Mouse (Mus musculus) Patski (cell line): ENCODE data around the gene Fam213a. TPM values are rescaled to one million over a fixed set of nuclear protein-coding genes. Genes with fewer than 3 reads are reported as not detected.

Experiments used
- ATAC-seq: fragments of 100-300 bp; one replicate; pipeline ENCODE4 v1.8.0; 2021
- CTCF ChIA-PET: fragments of 350-600 bp; sonication (Branson Sonifier 250); formaldehyde crosslinking; loops from one replicate; lab custom pipeline; 2022; ENCODE audit warnings: inconsistent platforms; lab: Charles Lee
- POLR2A ChIA-PET: fragments of 350-600 bp; sonication (Branson Sonifier 250); formaldehyde crosslinking; loops from one replicate; lab custom pipeline; 2022; ENCODE audit warnings: antibody characterized with exemption, inconsistent platforms; lab: Charles Lee
- DNase-seq: peaks from one replicate; pipeline ENCODE4 v3.0.0-alpha.2; 2011; ENCODE audit warnings: low read depth, low spot score
- H3K27me3 ChIP-seq: fragments of 371-371 bp; one replicate; pipeline ENCODE4 v1.5.1; 2021
- CTCF ChIP-seq: fragments of 100-300 bp; IDR thresholded peaks from one replicate; pipeline ENCODE4 v1.5.1; 2021
- in situ Hi-C: fragments of 300-500 bp; cut with MboI; formaldehyde crosslinking; loops from 3 replicates; pipeline ENCODE4 v1.11.1; 2018; ENCODE audit warnings: low pct_unique_long_range_greater_than_20kb, mixed read lengths
- polyA plus RNA-seq: library from polyadenylated mRNA; unstranded; gene quantifications from one replicate; pipeline ENCODE4 v1.2.3, GENCODE M21; 2021

Gene Fam213a
- polyA plus RNA-seq, 1 experiment from 2014 or later = 13.2 TPM

- ChIA-PET CTCF (interaction anchor here (0.9 to 1.5 kb wide), 5 partner anchors 9 to 109 kb away, joined by 3 read pairs; no protein-coding TSS in a partner anchor), POLR2A (no interaction called here)
- in situ Hi-C loops = loop anchor here (25.0 kb wide), 1 partner anchor 1488 kb away; no protein-coding TSS in a partner anchor
- DNase-seq (no peak), ATAC-seq (no peak)
- no peak for TF ChIP-seq CTCF
- no peaks in the 10 kb centered on the region for H3K27me3 ChIP-seq
Measured at GRCm38 (mm10) chr14:41025594-41026284, 12.2 kb upstream of the Fam213a start.

GRCm38 (mm10) chr14:41025087-41025486 is 11.5 kb upstream of the Fam213a start:
- H3K27me3 ChIP-seq = no peaks in the 10 kb centered on the region
- no peak for TF ChIP-seq CTCF
- ChIA-PET CTCF (interaction anchor here (0.9 to 1.5 kb wide), 3 partner anchors 8 to 26 kb away, joined by 3 read pairs; no protein-coding TSS in a partner anchor), POLR2A (no interaction called here)
- no peak for DNase-seq
- in situ Hi-C loops = loop anchor here (25.0 kb wide), 1 partner anchor 1488 kb away; no protein-coding TSS in a partner anchor
- no peak for ATAC-seq

- POLR2A ChIA-PET = no interaction called here
- no peak for ATAC-seq
Measured at GRCm38 (mm10) chr14:41021246-41021645, 7.7 kb upstream of the Fam213a start.

GRCm38 (mm10) chr14:41017460-41017859 is 3.9 kb upstream of the Fam213a start:
- no peak for TF ChIP-seq CTCF
- DNase-seq (no peak), ATAC-seq (peak; percentile 96)
- ChIA-PET POLR2A (interaction anchor here (0.6 kb wide), 1 partner anchor 102 kb away, joined by 3 read pairs; no protein-coding TSS in a partner anchor), CTCF (interaction anchor here (1.2 to 1.7 kb wide), 3 partner anchors 8 to 31 kb away, joined by 3 to 5 read pairs (median 4); no protein-coding TSS in a partner anchor)
- in situ Hi-C loops = no loop called here
- no peaks in the 10 kb centered on the region for H3K27me3 ChIP-seq

More at GRCm38 (mm10) chr14:41021246-41021645, 7.7 kb upstream of the Fam213a start:
- CTCF ChIA-PET = interaction anchor here (1.9 kb wide), 1 partner anchor 10 kb away, joined by 5 read pairs; no protein-coding TSS in a partner anchor
- TF ChIP-seq CTCF = no peak
- H3K27me3 ChIP-seq = no peaks in the 10 kb centered on the region
- in situ Hi-C loops = no loop called here
- no peak for DNase-seq

GRCm38 (mm10) chr14:41014701-41015240 is 1.2 kb upstream of the Fam213a start:
- in situ Hi-C loops = no loop called here
- no peak for DNase-seq
- no peaks in the 10 kb centered on the region for H3K27me3 ChIP-seq
- ATAC-seq = no peak
- CTCF ChIA-PET = interaction anchor here (1.0 kb wide), 1 partner anchor 21 kb away, joined by 3 read pairs; no protein-coding TSS in a partner anchor
- TF ChIP-seq CTCF = no peak
- POLR2A ChIA-PET = no interaction called here

- ChIA-PET POLR2A (no interaction called here), CTCF (interaction anchor here (1.3 kb wide), 2 partner anchors 17 to 96 kb away, joined by 3 read pairs; no protein-coding TSS in a partner anchor)
- in situ Hi-C loops = no loop called here
- no peak for DNase-seq
- no peak for TF ChIP-seq CTCF
- ATAC-seq = no peak
- H3K27me3 ChIP-seq = no peaks in the 10 kb centered on the region
Measured at GRCm38 (mm10) chr14:41013143-41013542, 445 bp downstream of the Fam213a start.

GRCm38 (mm10) chr14:41011916-41012315 is 1.7 kb downstream of the Fam213a start:
- DNase-seq (no peak), ATAC-seq (no peak)
- in situ Hi-C loops = no loop called here
- ChIA-PET CTCF (interaction anchor here (1.0 to 1.3 kb wide), 3 partner anchors 19 to 94 kb away, joined by 3 read pairs; no protein-coding TSS in a partner anchor), POLR2A (interaction anchor here (0.7 kb wide), 1 partner anchor 18 kb away, joined by 3 read pairs; no protein-coding TSS in a partner anchor)
- H3K27me3 ChIP-seq = no peaks in the 10 kb centered on the region
- no peak for TF ChIP-seq CTCF

- CTCF ChIA-PET = interaction anchor here (0.9 to 2.6 kb wide), 5 partner anchors 9 to 93 kb away, joined by 3 to 8 read pairs (median 4); no protein-coding TSS in a partner anchor
Measured at GRCm38 (mm10) chr14:41008138-41008537, 5.5 kb downstream of the Fam213a start.

GRCm38 (mm10) chr14:41007641-41008040 is 5.9 kb downstream of the Fam213a start:
- H3K27me3 ChIP-seq = no peaks in the 10 kb centered on the region
- no peak for TF ChIP-seq CTCF
- in situ Hi-C loops = no loop called here
- ATAC-seq (no peak), DNase-seq (no peak)
- POLR2A ChIA-PET = no interaction called here
- CTCF ChIA-PET = interaction anchor here (0.9 to 2.6 kb wide), 5 partner anchors 10 to 92 kb away, joined by 3 to 8 read pairs (median 4); no protein-coding TSS in a partner anchor

More at GRCm38 (mm10) chr14:41008138-41008537, 5.5 kb downstream of the Fam213a start:
- peak; percentile 100 for ATAC-seq
- DNase-seq = peak; percentile 90
- POLR2A ChIA-PET = no interaction called here
- in situ Hi-C loops = no loop called here
- H3K27me3 ChIP-seq = no peaks in the 10 kb centered on the region
- no peak for TF ChIP-seq CTCF

- no peak for ATAC-seq
- no peaks in the 10 kb centered on the region for H3K27me3 ChIP-seq
- in situ Hi-C loops = no loop called here
Measured at GRCm38 (mm10) chr14:41006899-41007298, 6.7 kb downstream of the Fam213a start.

More at GRCm38 (mm10) chr14:41006899-41007298, 6.7 kb downstream of the Fam213a start:
- POLR2A ChIA-PET = no interaction called here
- TF ChIP-seq CTCF = no peak
- no peak for DNase-seq
- CTCF ChIA-PET = no interaction called here
